Comparison of ENCODE assay signal across 10 mouse cellular contexts in the genomic region with DNA sequence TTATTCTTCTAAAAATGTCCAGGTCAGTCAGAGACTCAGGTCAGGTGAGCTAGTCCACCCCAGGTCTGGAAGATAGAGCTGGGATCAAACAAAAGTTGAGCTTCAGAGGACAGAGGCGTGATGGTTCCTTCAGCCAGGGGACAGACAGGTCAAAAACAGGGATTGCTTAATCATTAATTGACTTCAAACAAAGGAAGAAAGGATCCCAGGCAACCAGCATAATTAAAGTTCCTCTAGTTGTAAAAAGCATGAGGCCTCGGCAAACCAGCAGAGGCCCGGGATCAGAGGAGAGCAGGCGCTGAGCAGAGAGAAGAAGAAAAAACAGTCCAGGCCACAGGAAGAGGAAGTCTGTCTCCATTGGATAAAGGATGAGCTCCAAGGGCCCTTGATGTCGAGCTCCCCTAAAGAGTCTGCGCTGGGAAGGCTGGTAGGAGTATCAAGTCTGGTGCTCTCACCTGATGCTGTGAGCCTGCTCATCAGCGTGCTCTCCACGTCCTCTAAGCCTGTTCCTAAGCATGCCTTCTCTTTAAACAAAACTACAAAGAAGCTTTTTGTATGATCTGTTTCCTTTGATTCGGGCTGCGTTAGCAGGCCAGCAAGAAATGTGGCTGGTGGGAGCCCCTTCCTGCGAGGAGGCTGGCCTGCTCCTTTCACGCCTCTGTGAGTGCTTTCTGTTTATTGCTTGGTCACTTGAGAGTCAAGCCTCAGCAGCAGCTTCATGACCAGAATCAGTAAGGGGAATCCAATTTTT. TPM values are rescaled to one million over a fixed set of nuclear protein-coding genes. Genes with fewer than 3 reads are reported as not detected.
DNase-seq lines count a peak whose midpoint lies in the region; ATAC-seq lines count a peak whose summit lies in the region.
"Had no signal": no experiment of that assay in that cellular context is flagged by ENCODE, and none has a peak within 500 bp of the region (broad histone marks: within the 10 kb centered on the region; RNA-seq: fewer than 3 reads in every experiment).

No protein-coding gene starts in this region.

- no peak overlapping the region for H3K27ac ChIP-seq in forebrain, embryonic 16.5 days (ENCODE audit: low read length)
- H3K27ac ChIP-seq in limb, embryonic 10.5 days, result peak overlapping the region; percentile 71
- no peak overlapping the region; the same call in 1 of the 2 replicates for H3K27ac ChIP-seq in neural tube, embryonic 13.5 days (replicated peaks)

- H3K9ac ChIP-seq in forebrain, embryonic 16.5 days (replicated peaks; ENCODE audit: low read depth, low read length), result no peak overlapping the region
- no peak overlapping the region for H3K9ac ChIP-seq in neural tube, embryonic 13.5 days

- H3K4me2 ChIP-seq in forebrain, embryonic 16.5 days (ENCODE audit: low read length), result no peak overlapping the region
- peak overlapping the region; percentile 1; the same call in 1 of the 2 replicates for H3K4me2 ChIP-seq in neural tube, embryonic 13.5 days

- whole genome bisulfite sequencing in forebrain, embryonic 16.5 days, result 5% methylated on average over 12 of the region's 12 CpGs
- WGBS in limb, embryonic 10.5 days, result 25% methylated on average over 12 of the region's 12 CpGs
- 6% methylated on average over 12 of the region's 12 CpGs for WGBS in neural tube, embryonic 13.5 days

- ATAC-seq in forebrain, embryonic 16.5 days, result peak; percentile 54
- ATAC-seq in neural tube, embryonic 13.5 days (ENCODE audit: low read depth), result peak; percentile 49; the same call in 1 of the 2 replicates

- no peaks in the 10 kb centered on the region for H3K36me3 ChIP-seq in forebrain, embryonic 16.5 days (ENCODE audit: control insufficient read depth, insufficient read depth)
- H3K36me3 ChIP-seq in limb, embryonic 10.5 days, result no peaks in the 10 kb centered on the region
- H3K36me3 ChIP-seq in neural tube, embryonic 13.5 days, result no peaks in the 10 kb centered on the region

- H3K4me1 ChIP-seq in forebrain, embryonic 16.5 days (replicated peaks; ENCODE audit: control insufficient read depth, insufficient read depth, low read length), result peaks cover 13% of the 10 kb centered on the region
- peaks cover 24% of the 10 kb centered on the region for H3K4me1 ChIP-seq in limb, embryonic 10.5 days
- peaks cover 30% of the 10 kb centered on the region for H3K4me1 ChIP-seq in neural tube, embryonic 13.5 days (replicated peaks)

- no peaks in the 10 kb centered on the region for H3K27me3 ChIP-seq in forebrain, embryonic 16.5 days (replicated peaks; ENCODE audit: control insufficient read depth, insufficient read depth, low read length)
- H3K27me3 ChIP-seq in limb, embryonic 10.5 days (ENCODE audit: low read depth, poor library complexity, severe bottlenecking), result no peaks in the 10 kb centered on the region
- no peaks in the 10 kb centered on the region for H3K27me3 ChIP-seq in neural tube, embryonic 13.5 days

- no peak overlapping the region for H3K4me3 ChIP-seq in forebrain, embryonic 16.5 days (replicated peaks; ENCODE audit: low read length)
- no peak overlapping the region for H3K4me3 ChIP-seq in limb, embryonic 10.5 days
- no peak overlapping the region for H3K4me3 ChIP-seq in neural tube, embryonic 13.5 days
- H3K4me3 ChIP-seq: erythroblast, embryonic 14.5 days had no signal

- H3K9me3 ChIP-seq in forebrain, embryonic 16.5 days (ENCODE audit: control insufficient read depth, low read length), result no peaks in the 10 kb centered on the region
- no peaks in the 10 kb centered on the region for H3K9me3 ChIP-seq in limb, embryonic 10.5 days (replicated peaks)
- H3K9me3 ChIP-seq in neural tube, embryonic 13.5 days, result no peaks in the 10 kb centered on the region

- DNase-seq in kidney, adult 11 months, result peak; percentile 52
- DNase-seq in kidney, adult 8-10 months, result no peak
- no peak for DNase-seq in limb, embryonic 10.5 days (ENCODE audit: low spot score)
- DNase-seq in natural killer cell, adult 2 months (ENCODE audit: low spot score in 2 of 2), result no peak
- DNase-seq in urinary bladder, postnatal 36 days (ENCODE audit: low spot score in 2 of 2), result no peak
- DNase-seq in right cerebral cortex, postnatal 14 days, result no peak
- DNase-seq: adrenal gland, postnatal 36 days had no signal

RNA-seq across cellular contexts. Expression of a gene that starts 14.9 kb away (rescaled TPM):
- polyA plus RNA-seq in forebrain, embryonic 16.5 days (2015; fragmentation: Nextera tagmentation; extraction: Ambion mirVana), result not detected in 2 replicates
- 0.28 and 0.44 TPM in 2 replicates for polyA plus RNA-seq in limb, embryonic 10.5 days (2016; fragmentation: Nextera tagmentation; extraction: Ambion mirVana)
- 0.14 TPM in 1 of 2 replicates, not detected in the other for polyA plus RNA-seq in neural tube, embryonic 13.5 days (2015; fragmentation: Nextera tagmentation; extraction: Ambion mirVana)
- polyA plus RNA-seq: erythroblast, embryonic 14.5 days had no signal

RNA-seq across cellular contexts. Expression of a gene that starts 24.7 kb away (rescaled TPM):
- polyA plus RNA-seq in forebrain, embryonic 16.5 days (2015; fragmentation: Nextera tagmentation; extraction: Ambion mirVana), result not detected in 2 replicates
- not detected in 2 replicates for polyA plus RNA-seq in limb, embryonic 10.5 days (2016; fragmentation: Nextera tagmentation; extraction: Ambion mirVana)
- not detected in 2 replicates for polyA plus RNA-seq in neural tube, embryonic 13.5 days (2015; fragmentation: Nextera tagmentation; extraction: Ambion mirVana)
- polyA plus RNA-seq: erythroblast, embryonic 14.5 days had no signal

RNA-seq across cellular contexts. Expression of a gene that starts 30.8 kb away (rescaled TPM):
- not detected in 2 replicates for polyA plus RNA-seq in forebrain, embryonic 16.5 days (2015; fragmentation: Nextera tagmentation; extraction: Ambion mirVana)
- not detected in 2 replicates for polyA plus RNA-seq in limb, embryonic 10.5 days (2016; fragmentation: Nextera tagmentation; extraction: Ambion mirVana)
- not detected in 2 replicates for polyA plus RNA-seq in neural tube, embryonic 13.5 days (2015; fragmentation: Nextera tagmentation; extraction: Ambion mirVana)
- polyA plus RNA-seq: erythroblast, embryonic 14.5 days had no signal

RNA-seq across cellular contexts. Expression of a gene that starts 36.4 kb away (rescaled TPM):
- not detected in 2 replicates for polyA plus RNA-seq in forebrain, embryonic 16.5 days (2015; fragmentation: Nextera tagmentation; extraction: Ambion mirVana)
- not detected in 2 replicates for polyA plus RNA-seq in limb, embryonic 10.5 days (2016; fragmentation: Nextera tagmentation; extraction: Ambion mirVana)
- polyA plus RNA-seq in neural tube, embryonic 13.5 days (2015; fragmentation: Nextera tagmentation; extraction: Ambion mirVana), result not detected in 2 replicates

RNA-seq across cellular contexts. Expression of a gene that starts 42.5 kb away (rescaled TPM):
- polyA plus RNA-seq in forebrain, embryonic 16.5 days (2015; fragmentation: Nextera tagmentation; extraction: Ambion mirVana), result not detected in 2 replicates
- 0.50 TPM in 1 of 2 replicates, not detected in the other for polyA plus RNA-seq in limb, embryonic 10.5 days (2016; fragmentation: Nextera tagmentation; extraction: Ambion mirVana)
- polyA plus RNA-seq in neural tube, embryonic 13.5 days (2015; fragmentation: Nextera tagmentation; extraction: Ambion mirVana), result not detected in 2 replicates
- polyA plus RNA-seq: erythroblast, embryonic 14.5 days had no signal
